ENCODE assay signal across 28 mouse cellular contexts in genomic region chr16:74612072-74612471, GRCm38 (mm10).
DNase-seq lines count a peak whose midpoint lies in the region; ATAC-seq lines count a peak whose summit lies in the region.
"Had no signal": no experiment of that assay in that cellular context is flagged by ENCODE, and none has a peak within 500 bp of the region (broad histone marks: within the 10 kb centered on the region; RNA-seq: fewer than 3 reads in every experiment).

No protein-coding gene starts in this region.

- H3K4me1 ChIP-seq in forebrain, embryonic 16.5 days (replicated peaks; ENCODE audit: control insufficient read depth, insufficient read depth, low read length) = 0 out of 2 replicates have a peak, but pooled peaks cover 2% of the 10 kb centered on the region
- H3K4me1 ChIP-seq in forebrain, embryonic 10.5 days = no peaks in the 10 kb centered on the region
- H3K4me1 ChIP-seq in lung, embryonic 15.5 days = 0 out of 2 replicates have a peak, but pooled peaks cover 4% of the 10 kb centered on the region
- H3K4me1 ChIP-seq in embryonic facial prominence, embryonic 14.5 days (ENCODE audit: control insufficient read depth, insufficient read depth, low read length) = peaks cover 4% of the 10 kb centered on the region; the same call in 1 of the 2 replicates
- H3K4me1 ChIP-seq: embryonic facial prominence, embryonic 12.5 days; heart, embryonic 13.5 days; hindbrain, embryonic 12.5 days; liver, embryonic 15.5 days; megakaryocyte, embryonic 14.5 days; midbrain, embryonic 13.5 days had no signal

- no peak overlapping the region for H3K4me3 ChIP-seq in forebrain, embryonic 16.5 days (replicated peaks; ENCODE audit: low read length)
- no peak overlapping the region for H3K4me3 ChIP-seq in forebrain, embryonic 10.5 days
- H3K4me3 ChIP-seq in lung, embryonic 15.5 days = no peak overlapping the region
- H3K4me3 ChIP-seq in embryonic facial prominence, embryonic 14.5 days (ENCODE audit: low read depth, low read length) = no peak overlapping the region
- H3K4me3 ChIP-seq: embryonic facial prominence, embryonic 12.5 days; heart, adult 2 months; heart, embryonic 13.5 days; hindbrain, embryonic 12.5 days; left cerebral cortex, adult 2 months; liver, embryonic 15.5 days; megakaryocyte, embryonic 14.5 days; midbrain, embryonic 13.5 days had no signal

- DNase-seq in forebrain, embryonic 10.5 days (ENCODE audit: extremely low spot score, low spot score) = no peak
- no peak for DNase-seq in lung, postnatal 25 days (ENCODE audit: low spot score)
- peak; percentile 68 for DNase-seq in embryonic facial prominence, embryonic 14.5 days (ENCODE audit: low spot score)
- DNase-seq in telencephalon, adult 2 months (ENCODE audit: low read depth, low spot score) = peak; percentile 12
- DNase-seq: adrenal gland, postnatal 14 days; B cell, adult 2 months; cerebellum, adult 9-10 months; gastrocnemius, postnatal 36 days; heart, adult 2 months; heart, postnatal 14 days; kidney, adult 8-10 months; layer of hippocampus, adult 9-11 months; liver; lung, postnatal 10 days; right cerebral cortex, postnatal 25 days; spleen, adult 18-20 months; thymus, adult 18-20 months; thymus, postnatal 36 days had no signal

- H3K9ac ChIP-seq in forebrain, embryonic 16.5 days (replicated peaks; ENCODE audit: low read depth, low read length) = no peak overlapping the region
- no peak overlapping the region for H3K9ac ChIP-seq in lung, embryonic 15.5 days
- no peak overlapping the region for H3K9ac ChIP-seq in embryonic facial prominence, embryonic 14.5 days (ENCODE audit: low read depth, low read length)
- H3K9ac ChIP-seq: embryonic facial prominence, embryonic 12.5 days; heart, embryonic 13.5 days; hindbrain, embryonic 12.5 days; liver, embryonic 15.5 days; midbrain, embryonic 13.5 days had no signal

- ATAC-seq in forebrain, embryonic 16.5 days = peak; percentile 72
- ATAC-seq in lung, embryonic 15.5 days (ENCODE audit: borderline replicate concordance, extremely low read depth, low FRiP score, low TSS enrichment) = peak; percentile 75; the same call in 1 of the 2 replicates
- no peak for ATAC-seq in embryonic facial prominence, embryonic 14.5 days (ENCODE audit: low read depth)
- no peak for ATAC-seq in CD4-positive, CD25-positive, alpha-beta regulatory T cell, adult 4 months
- ATAC-seq: midbrain, embryonic 13.5 days had no signal

- H3K4me2 ChIP-seq in forebrain, embryonic 16.5 days (ENCODE audit: low read length) = no peak overlapping the region
- no peak overlapping the region for H3K4me2 ChIP-seq in lung, embryonic 15.5 days
- no peak overlapping the region for H3K4me2 ChIP-seq in embryonic facial prominence, embryonic 14.5 days (ENCODE audit: low read depth, low read length)
- H3K4me2 ChIP-seq: embryonic facial prominence, embryonic 12.5 days; heart, embryonic 13.5 days; hindbrain, embryonic 12.5 days; liver, embryonic 15.5 days; midbrain, embryonic 13.5 days had no signal

- H3K36me3 ChIP-seq in forebrain, embryonic 16.5 days (ENCODE audit: control insufficient read depth, insufficient read depth) = no peaks in the 10 kb centered on the region
- no peaks in the 10 kb centered on the region for H3K36me3 ChIP-seq in forebrain, embryonic 10.5 days (replicated peaks)
- no peaks in the 10 kb centered on the region for H3K36me3 ChIP-seq in lung, embryonic 15.5 days
- H3K36me3 ChIP-seq in embryonic facial prominence, embryonic 14.5 days (ENCODE audit: control insufficient read depth, insufficient read depth, low read length) = no peaks in the 10 kb centered on the region
- H3K36me3 ChIP-seq: embryonic facial prominence, embryonic 12.5 days; heart, embryonic 13.5 days; hindbrain, embryonic 12.5 days; liver, embryonic 15.5 days; midbrain, embryonic 13.5 days had no signal

- WGBS in forebrain, embryonic 16.5 days = 23% methylated on average over 4 of the region's 4 CpGs
- WGBS in forebrain, embryonic 10.5 days = 64% methylated on average over 4 of the region's 4 CpGs
- WGBS in lung, embryonic 15.5 days = 18% methylated on average over 4 of the region's 4 CpGs
- WGBS in embryonic facial prominence, embryonic 14.5 days = 34% methylated on average over 4 of the region's 4 CpGs

- no peaks in the 10 kb centered on the region for H3K9me3 ChIP-seq in forebrain, embryonic 16.5 days (ENCODE audit: control insufficient read depth, low read length)
- no peaks in the 10 kb centered on the region for H3K9me3 ChIP-seq in forebrain, embryonic 10.5 days
- H3K9me3 ChIP-seq in lung, embryonic 15.5 days = no peaks in the 10 kb centered on the region
- H3K9me3 ChIP-seq in embryonic facial prominence, embryonic 14.5 days (ENCODE audit: control insufficient read depth, low read length) = no peaks in the 10 kb centered on the region
- H3K9me3 ChIP-seq: embryonic facial prominence, embryonic 12.5 days; heart, embryonic 13.5 days; hindbrain, embryonic 12.5 days; liver, embryonic 15.5 days; midbrain, embryonic 13.5 days had no signal

- no peak overlapping the region for H3K27ac ChIP-seq in forebrain, embryonic 16.5 days (ENCODE audit: low read length)
- no peak overlapping the region for H3K27ac ChIP-seq in forebrain, embryonic 10.5 days
- no peak overlapping the region for H3K27ac ChIP-seq in lung, embryonic 15.5 days
- H3K27ac ChIP-seq in embryonic facial prominence, embryonic 14.5 days (replicated peaks; ENCODE audit: low read depth, low read length) = no peak overlapping the region
- H3K27ac ChIP-seq: embryonic facial prominence, embryonic 12.5 days; heart, adult 2 months; heart, embryonic 13.5 days; hindbrain, embryonic 12.5 days; left cerebral cortex, adult 2 months; liver, embryonic 15.5 days; midbrain, embryonic 13.5 days had no signal

- H3K27me3 ChIP-seq in forebrain, embryonic 16.5 days (replicated peaks; ENCODE audit: control insufficient read depth, insufficient read depth, low read length) = no peaks in the 10 kb centered on the region
- H3K27me3 ChIP-seq in forebrain, embryonic 10.5 days (ENCODE audit: poor library complexity, severe bottlenecking) = no peaks in the 10 kb centered on the region
- H3K27me3 ChIP-seq in lung, embryonic 15.5 days = no peaks in the 10 kb centered on the region
- no peaks in the 10 kb centered on the region for H3K27me3 ChIP-seq in embryonic facial prominence, embryonic 14.5 days (replicated peaks; ENCODE audit: control insufficient read depth, insufficient read depth, low read length)
- H3K27me3 ChIP-seq: embryonic facial prominence, embryonic 12.5 days; heart, embryonic 13.5 days; hindbrain, embryonic 12.5 days; liver, embryonic 15.5 days; megakaryocyte, embryonic 14.5 days; midbrain, embryonic 13.5 days had no signal

Comparison
In these comparisons a context has a peak if more than half of its experiments do, and no peak if none do; other contexts are left out.
1. ATAC-seq: peak in forebrain, embryonic 16.5 days (single experiment) and lung, embryonic 15.5 days (single experiment); none in embryonic facial prominence, embryonic 14.5 days (single experiment) and CD4-positive, CD25-positive, alpha-beta regulatory T cell, adult 4 months (single experiment).
2. DNase-seq: peak in embryonic facial prominence, embryonic 14.5 days (single experiment) and telencephalon, adult 2 months (single experiment); none in forebrain, embryonic 10.5 days (single experiment) and lung, postnatal 25 days (single experiment).